Mouse (Mus musculus) liver, embryonic 16.5 days (tissue): ENCODE measurements at regions not wholly inside any gene's neighbourhood (a gene's known extent, or its start where the extent isn't known, plus 50 kb on each side); places are given as distances from the start of the nearest gene placed in this dataset.

Source experiments
- ATAC-seq: fragments of 200-750 bp; cut with Nextera tagmentation; 2 replicates; pipeline ENCODE4 v1.8.0; 2017; ENCODE audit warnings: low read depth, mild to moderate bottlenecking, moderate number of reproducible peaks, moderate library complexity
- H3K27ac ChIP-seq: fragments of 300-500 bp; sonication (generic); 2 replicates; pipeline ENCODE4 v1.5.1; 2014; ENCODE audit warnings: mild to moderate bottlenecking, low read length
- H3K27me3 ChIP-seq: fragments of 300-500 bp; sonication (generic); 2 replicates; pipeline ENCODE4 v1.6.1; 2014; ENCODE audit warnings: low read depth, low read length, mixed read lengths; ENCODE audit not compliant: control insufficient read depth, insufficient read depth
- H3K36me3 ChIP-seq: fragments of 300-500 bp; sonication (generic); 2 replicates; pipeline ENCODE4 v1.6.1; 2014; ENCODE audit warnings: mild to moderate bottlenecking; ENCODE audit not compliant: control insufficient read depth, insufficient read depth
- H3K4me1 ChIP-seq: fragments of 300-500 bp; sonication (generic); 2 replicates; pipeline ENCODE4 v1.6.1; 2014; ENCODE audit warnings: low read depth, low read length, mixed read lengths; ENCODE audit not compliant: control insufficient read depth
- H3K4me2 ChIP-seq: fragments of 300-500 bp; sonication (generic); 2 replicates; pipeline ENCODE4 v1.6.1; 2014; ENCODE audit warnings: low read depth, low read length, mixed read lengths
- H3K4me3 ChIP-seq: fragments of 300-500 bp; sonication (generic); 2 replicates; pipeline ENCODE4 v1.5.1; 2014; ENCODE audit warnings: low read depth, mild to moderate bottlenecking, low read length
- H3K9ac ChIP-seq: fragments of 300-500 bp; sonication (generic); 2 replicates; pipeline ENCODE4 v1.6.1; 2014; ENCODE audit warnings: low read depth, low read length
- H3K9me3 ChIP-seq: fragments of 300-500 bp; sonication (generic); replicated peaks from 2 replicates; pipeline ENCODE4 v1.6.1; 2016; ENCODE audit warnings: low read length; ENCODE audit not compliant: control insufficient read depth
- WGBS: fragments of 180-500 bp; shearing (Covaris S2); extraction: QIAGEN DNeasy Blood & Tissue Kit; methylation state at CpG from one replicate; pipeline ENCODE4 v1.1.7; 2014; ENCODE audit not compliant: insufficient replicate concordance; 5-methylcytosine and 5-hydroxymethylcytosine counted together

GRCm38 (mm10) chr2:148107607-148108115, 60.9 kb upstream of the Foxa2 start:
- WGBS, result 46% methylated on average over 5 of the region's 5 CpGs
- Histone ChIP-seq H3K4me3 (no peak overlapping the region), H3K4me2 (no peak overlapping the region), H3K4me1 (no peaks in the 10 kb centered on the region), H3K9ac (no peak overlapping the region), H3K27ac (no peak overlapping the region), H3K9me3 (no peaks in the 10 kb centered on the region), H3K27me3 (no peaks in the 10 kb centered on the region), H3K36me3 (no peaks in the 10 kb centered on the region)
- no peak for ATAC-seq

GRCm38 (mm10) chr2:148110149-148110548, 63.4 kb upstream of the Foxa2 start:
- 41% methylated on average over 2 of the region's 2 CpGs for WGBS
- H3K9me3 ChIP-seq, result no peaks in the 10 kb centered on the region
- no peak overlapping the region for H3K9ac ChIP-seq
- H3K4me1 ChIP-seq, result no peaks in the 10 kb centered on the region
- H3K4me2 ChIP-seq, result no peak overlapping the region
- H3K27ac ChIP-seq, result no peak overlapping the region
- H3K36me3 ChIP-seq, result no peaks in the 10 kb centered on the region
- ATAC-seq, result no peak
- H3K4me3 ChIP-seq, result no peak overlapping the region
- H3K27me3 ChIP-seq, result no peaks in the 10 kb centered on the region

GRCm38 (mm10) chr2:148111889-148112288, 65.1 kb upstream of the Foxa2 start:
- Histone ChIP-seq H3K27me3 (no peaks in the 10 kb centered on the region), H3K9ac (no peak overlapping the region), H3K27ac (no peak overlapping the region), H3K36me3 (no peaks in the 10 kb centered on the region), H3K4me3 (no peak overlapping the region), H3K4me1 (no peaks in the 10 kb centered on the region), H3K4me2 (no peak overlapping the region), H3K9me3 (no peaks in the 10 kb centered on the region)
- WGBS, result 19% methylated on average over 10 of the region's 10 CpGs
- ATAC-seq, result no peak

- no peak for ATAC-seq
- H3K9me3 ChIP-seq, result no peaks in the 10 kb centered on the region
- no peak overlapping the region for H3K9ac ChIP-seq
- no peaks in the 10 kb centered on the region for H3K36me3 ChIP-seq
- H3K4me1 ChIP-seq, result no peaks in the 10 kb centered on the region
- H3K4me3 ChIP-seq, result no peak overlapping the region
- no peak overlapping the region for H3K4me2 ChIP-seq
- no peak overlapping the region for H3K27ac ChIP-seq
- WGBS, result 25% methylated on average over 2 of the region's 2 CpGs
- H3K27me3 ChIP-seq, result no peaks in the 10 kb centered on the region
These were observed 66.4 kb upstream of the Foxa2 start for GRCm38 (mm10) chr2:148113184-148113583.

DNA sequence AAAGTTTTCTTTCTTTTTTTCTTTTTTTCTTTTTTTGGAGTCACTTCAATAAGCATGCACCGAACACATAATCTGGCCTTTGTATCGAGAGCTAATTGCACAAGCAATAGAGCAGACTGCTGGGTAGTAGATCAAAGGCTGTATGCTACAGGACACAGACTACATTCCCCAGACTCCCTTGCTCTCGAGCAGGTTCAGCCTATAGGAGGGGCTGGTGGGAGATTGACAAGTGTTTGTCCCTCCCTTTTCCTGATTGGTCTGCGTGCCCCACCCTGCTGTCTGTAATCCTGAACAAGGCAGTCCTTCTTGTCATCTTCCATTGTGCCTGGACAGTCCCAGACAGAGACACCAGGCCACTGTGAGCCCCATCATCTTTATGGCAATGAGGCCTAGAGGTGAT, 67.8 kb upstream of the Foxa2 start:
- Histone ChIP-seq H3K4me1 (no peaks in the 10 kb centered on the region), H3K9ac (no peak overlapping the region), H3K27ac (no peak overlapping the region), H3K4me2 (no peak overlapping the region), H3K9me3 (no peaks in the 10 kb centered on the region), H3K27me3 (no peaks in the 10 kb centered on the region), H3K4me3 (no peak overlapping the region), H3K36me3 (no peaks in the 10 kb centered on the region)
- 25% methylated on average over 4 of the region's 4 CpGs for WGBS
- ATAC-seq, result 0 out of 2 replicates have a peak, but pooled peaks have one; percentile 37

DNA sequence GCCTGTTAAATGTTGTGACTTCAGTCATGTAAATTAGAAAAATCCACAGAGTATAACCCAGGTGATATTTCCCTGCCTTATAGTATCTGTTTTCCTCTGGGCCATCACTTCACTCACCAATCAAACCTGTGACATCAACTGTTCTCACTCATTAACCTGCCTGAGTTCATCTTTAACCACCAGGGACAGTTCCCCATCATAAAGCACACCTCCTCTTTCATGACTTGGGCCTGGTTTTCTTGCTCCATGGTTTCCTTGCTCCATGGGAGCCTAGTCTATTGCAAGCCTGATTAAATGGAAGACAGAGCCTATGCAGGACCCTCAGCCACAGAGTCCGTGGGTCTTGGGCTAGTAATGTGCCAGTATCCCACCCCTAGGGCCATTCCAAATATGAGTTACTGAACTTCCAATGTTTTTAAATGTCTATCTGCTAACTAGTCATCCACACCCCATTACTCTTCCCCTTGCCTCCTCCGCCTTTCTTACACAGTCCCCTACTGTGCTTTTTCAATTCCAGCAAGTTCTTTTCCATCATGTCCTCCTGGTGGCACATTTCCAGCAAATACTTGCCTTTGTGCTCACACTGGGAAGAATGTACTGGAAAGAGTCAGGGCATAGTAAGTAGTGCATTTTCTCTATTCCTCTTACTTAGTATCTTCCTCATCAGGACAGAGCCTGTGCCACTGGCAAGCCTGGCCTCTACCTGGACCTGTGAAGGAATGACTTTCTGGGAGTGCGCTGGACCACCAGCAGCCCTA, 69.4 kb upstream of the Foxa2 start:
- H3K9me3 ChIP-seq, result no peaks in the 10 kb centered on the region
- H3K27me3 ChIP-seq, result no peaks in the 10 kb centered on the region
- H3K4me3 ChIP-seq, result no peak overlapping the region
- 60% methylated on average over 3 of the region's 3 CpGs for WGBS
- H3K27ac ChIP-seq, result no peak overlapping the region
- no peak overlapping the region for H3K9ac ChIP-seq
- H3K4me2 ChIP-seq, result no peak overlapping the region
- no peak for ATAC-seq
- H3K36me3 ChIP-seq, result no peaks in the 10 kb centered on the region
- H3K4me1 ChIP-seq, result no peaks in the 10 kb centered on the region

DNA sequence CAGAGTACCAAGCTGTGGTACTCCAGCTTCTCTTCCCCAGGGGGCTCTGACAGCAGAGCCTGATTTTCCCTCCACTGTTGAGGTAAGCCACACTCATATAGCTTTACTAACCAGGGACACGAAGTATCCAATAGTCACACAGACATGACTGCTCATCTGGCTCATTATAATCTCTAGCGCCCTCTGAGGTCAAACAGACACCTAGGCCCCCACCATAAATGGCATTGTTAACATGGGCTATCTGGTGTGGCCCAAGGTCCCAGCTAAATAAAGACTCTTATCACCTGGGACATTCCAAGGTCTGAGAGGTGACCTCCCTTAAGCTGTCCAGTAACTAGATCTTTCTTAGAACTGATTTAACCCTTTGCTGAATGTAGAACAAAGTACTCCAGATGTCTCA, 70.7 kb upstream of the Foxa2 start:
- Histone ChIP-seq H3K9me3 (no peaks in the 10 kb centered on the region), H3K27ac (no peak overlapping the region), H3K4me1 (no peaks in the 10 kb centered on the region), H3K9ac (no peak overlapping the region), H3K27me3 (no peaks in the 10 kb centered on the region), H3K36me3 (no peaks in the 10 kb centered on the region), H3K4me3 (no peak overlapping the region), H3K4me2 (no peak overlapping the region)
- no peak for ATAC-seq
- WGBS, result 17% methylated on average over 2 of the region's 2 CpGs

DNA sequence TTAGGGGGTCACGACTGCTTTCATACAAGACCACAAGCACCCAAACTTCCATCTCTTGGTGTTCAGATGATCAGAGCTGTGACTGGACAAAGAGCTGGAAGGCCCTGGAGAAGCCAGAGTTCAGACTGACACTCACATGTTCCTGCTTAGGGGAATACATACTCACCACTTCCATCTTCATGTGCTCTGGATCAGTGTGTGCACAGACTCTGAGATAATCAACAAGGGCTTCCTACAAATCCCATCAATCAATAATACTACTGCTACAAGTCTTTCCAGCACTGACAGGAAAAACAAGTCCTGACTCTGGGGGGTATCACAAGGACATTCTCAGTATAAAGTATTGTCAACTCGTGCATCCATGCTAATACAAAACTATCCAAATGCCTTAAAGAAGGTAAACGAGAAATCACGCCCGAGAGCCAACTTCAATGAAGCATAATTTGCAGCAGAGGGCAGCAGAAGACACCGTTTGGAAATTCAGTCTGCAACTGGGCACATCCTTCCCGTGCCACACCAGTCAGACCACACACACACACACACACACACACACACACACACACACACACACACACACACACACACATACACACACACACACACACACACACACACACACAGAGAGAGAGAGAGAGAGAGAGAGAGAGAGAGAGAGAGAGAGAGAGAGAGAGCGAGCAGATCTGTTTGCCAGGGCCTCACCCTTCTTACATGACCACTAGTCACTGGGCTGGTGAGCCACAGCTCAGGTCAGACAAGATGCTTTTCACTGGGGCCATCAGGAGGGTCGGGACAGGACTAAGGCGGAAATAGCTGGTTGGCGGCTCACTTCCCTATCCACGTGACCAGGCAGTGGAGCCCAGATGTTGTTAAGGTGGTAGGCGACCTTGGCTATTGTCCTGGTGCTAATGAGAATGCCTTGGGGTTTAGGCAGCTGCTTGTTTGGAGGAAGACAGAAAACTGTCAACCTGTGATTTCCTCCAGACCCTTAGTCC, 75.4 kb upstream of the Foxa2 start:
- Histone ChIP-seq H3K4me2 (no peak overlapping the region), H3K4me1 (no peaks in the 10 kb centered on the region), H3K9me3 (no peaks in the 10 kb centered on the region), H3K4me3 (no peak overlapping the region), H3K27ac (no peak overlapping the region), H3K36me3 (no peaks in the 10 kb centered on the region), H3K9ac (no peak overlapping the region), H3K27me3 (no peaks in the 10 kb centered on the region)
- WGBS, result 20% methylated on average over 13 of the region's 13 CpGs
- ATAC-seq, result no peak

- Histone ChIP-seq H3K27me3 (no peaks in the 10 kb centered on the region), H3K4me2 (no peak overlapping the region), H3K36me3 (no peaks in the 10 kb centered on the region), H3K27ac (no peak overlapping the region), H3K9me3 (no peaks in the 10 kb centered on the region), H3K9ac (no peak overlapping the region), H3K4me1 (no peaks in the 10 kb centered on the region), H3K4me3 (no peak overlapping the region)
- 21% methylated on average over 3 of the region's 3 CpGs for WGBS
- no peak for ATAC-seq
These were observed 77.0 kb upstream of the Foxa2 start for GRCm38 (mm10) chr2:148123780-148124179.
